Mouse (Mus musculus) hindbrain, postnatal 0 days (tissue): Measurements from ENCODE around the gene Zswim4. TPM values are rescaled to one million over a fixed set of nuclear protein-coding genes. Genes with fewer than 3 reads are reported as not detected.

ENCODE experiments used
- ATAC-seq: fragments of 200-750 bp; cut with Nextera tagmentation; 2 replicates; pipeline ENCODE4 v1.8.0; 2017; ENCODE audit warnings: mild to moderate bottlenecking, moderate TSS enrichment, moderate library complexity
- DNase-seq: peaks from one replicate; pipeline ENCODE4 v3.0.0-alpha.2; 2015; ENCODE audit warnings: low spot score
- H3K27ac ChIP-seq: fragments of 300-500 bp; sonication (generic); 2 replicates; pipeline ENCODE4 v1.5.1; 2014; ENCODE audit warnings: mild to moderate bottlenecking
- H3K27me3 ChIP-seq: fragments of 300-500 bp; sonication (generic); 2 replicates; pipeline ENCODE4 v1.6.1; 2014; ENCODE audit warnings: low read length, mixed read lengths; ENCODE audit not compliant: insufficient read depth
- H3K36me3 ChIP-seq: fragments of 300-500 bp; sonication (generic); 2 replicates; pipeline ENCODE4 v1.6.1; 2014; ENCODE audit warnings: low read length, mixed read lengths; ENCODE audit not compliant: insufficient read depth
- H3K4me1 ChIP-seq: fragments of 300-500 bp; sonication (generic); 2 replicates; pipeline ENCODE4 v1.6.1; 2014; ENCODE audit warnings: antibody characterized with exemption, low read length, mixed read lengths; ENCODE audit not compliant: insufficient read depth
- H3K4me2 ChIP-seq: fragments of 300-500 bp; sonication (generic); 2 replicates; pipeline ENCODE4 v1.6.1; 2014; ENCODE audit warnings: low read depth, mild to moderate bottlenecking, low read length, moderate library complexity, mixed read lengths
- H3K4me3 ChIP-seq: fragments of 300-500 bp; sonication (generic); 2 replicates; pipeline ENCODE4 v1.5.1; 2014; ENCODE audit warnings: low read length
- H3K9ac ChIP-seq: fragments of 300-500 bp; sonication (generic); replicated peaks from 2 replicates; pipeline ENCODE4 v1.6.1; 2014; ENCODE audit warnings: mild to moderate bottlenecking, low read length, moderate library complexity, mixed read lengths
- H3K9me3 ChIP-seq: fragments of 300-500 bp; sonication (generic); 2 replicates; pipeline ENCODE4 v1.6.1; 2016; ENCODE audit warnings: low read length, mixed read lengths
- CTCF ChIP-seq: IDR thresholded peaks from 2 replicates; pipeline ENCODE4 v1.5.1; 2016; ENCODE audit warnings: antibody characterized with exemption, control low read depth, low read depth
- WGBS: fragments of 180-500 bp; shearing (Covaris S2); extraction: QIAGEN DNeasy Blood & Tissue Kit; methylation state at CpG from one replicate; pipeline ENCODE4 v1.1.7; 2014; 5-methylcytosine and 5-hydroxymethylcytosine counted together
- polyA plus RNA-seq: library from polyadenylated mRNA; unstranded; fragments of >200 nt; fragmentation: Nextera tagmentation; extraction: Ambion mirVana; gene quantifications from 2 replicates; pipeline ENCODE4 v1.2.1, GENCODE M21; 2015
- total RNA-seq: library from RNA; depleted of rRNA; stranded (reverse); fragments of >200 nt; gene quantifications from 2 replicates; pipeline ENCODE4 v1.2.3, GENCODE M21; 2014

Gene Zswim4
- total and polyA plus RNA-seq, 2 experiments from 2014 or later, result 11.3 to 44.1 TPM

DNA sequence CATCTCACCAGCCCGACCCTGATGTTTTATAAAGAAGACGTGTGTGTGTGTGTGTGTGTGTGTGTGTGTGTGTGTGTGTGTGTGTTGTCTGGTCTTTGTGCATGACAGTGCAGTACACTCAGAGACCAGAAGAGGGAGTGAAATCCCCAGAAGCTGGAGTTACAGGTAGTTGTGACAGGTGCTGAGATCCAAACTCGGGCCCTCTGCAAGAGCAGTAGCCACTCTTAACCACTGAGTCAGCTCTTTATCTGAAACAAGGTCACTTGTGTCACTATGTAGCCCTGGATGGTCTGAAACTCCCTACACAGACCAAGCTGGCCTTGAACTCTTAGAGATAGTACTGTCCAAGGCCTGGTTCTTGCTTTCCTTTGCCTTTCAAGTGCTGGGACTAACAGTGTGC is 30.2 kb downstream of the Zswim4 start:
- H3K9ac ChIP-seq, result no peak overlapping the region
- peaks cover 11% of the 10 kb centered on the region; the same call in 1 of the 2 replicates for H3K4me1 ChIP-seq
- no peak overlapping the region for H3K27ac ChIP-seq
- H3K9me3 ChIP-seq, result no peaks in the 10 kb centered on the region
- H3K4me3 ChIP-seq, result no peak overlapping the region
- 88% methylated on average over 3 of the region's 3 CpGs for WGBS
- peak; percentile 26; the same call in 1 of the 2 replicates for TF ChIP-seq CTCF
- peaks cover 13% of the 10 kb centered on the region for H3K36me3 ChIP-seq
- DNase-seq, result no peak
- H3K27me3 ChIP-seq, result no peaks in the 10 kb centered on the region
- no peak overlapping the region for H3K4me2 ChIP-seq
- no peak for ATAC-seq

DNA sequence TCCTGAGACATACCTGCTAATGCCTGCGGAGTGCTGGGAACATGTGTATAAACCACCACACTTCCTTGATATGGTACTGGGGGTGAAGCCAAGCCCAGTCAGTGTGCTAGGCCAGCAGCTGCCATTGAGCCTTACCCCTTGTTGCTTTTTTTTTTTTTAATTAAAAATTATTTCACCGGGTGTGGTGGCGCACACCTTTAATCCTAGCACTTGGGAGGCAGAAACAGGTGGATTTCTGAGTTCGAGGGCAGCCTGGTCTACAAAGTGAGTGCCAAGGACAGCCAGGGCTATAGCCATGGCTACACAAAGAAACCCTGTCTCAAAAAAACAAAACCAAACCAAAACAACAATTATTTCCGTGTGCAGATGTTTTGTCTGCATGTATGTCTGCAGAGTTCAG is 31.8 kb downstream of the Zswim4 start:
- no peak for TF ChIP-seq CTCF
- ATAC-seq, result no peak
- no peaks in the 10 kb centered on the region for H3K9me3 ChIP-seq
- H3K4me1 ChIP-seq, result peaks cover 23% of the 10 kb centered on the region
- H3K27me3 ChIP-seq, result no peaks in the 10 kb centered on the region
- H3K4me2 ChIP-seq, result no peak overlapping the region
- no peak for DNase-seq
- no peak overlapping the region for H3K27ac ChIP-seq
- WGBS, result 93% methylated on average over 5 of the region's 5 CpGs
- H3K9ac ChIP-seq, result no peak overlapping the region
- 0 out of 2 replicates have a peak, but pooled peaks cover 4% of the 10 kb centered on the region for H3K36me3 ChIP-seq
- H3K4me3 ChIP-seq, result no peak overlapping the region

DNA sequence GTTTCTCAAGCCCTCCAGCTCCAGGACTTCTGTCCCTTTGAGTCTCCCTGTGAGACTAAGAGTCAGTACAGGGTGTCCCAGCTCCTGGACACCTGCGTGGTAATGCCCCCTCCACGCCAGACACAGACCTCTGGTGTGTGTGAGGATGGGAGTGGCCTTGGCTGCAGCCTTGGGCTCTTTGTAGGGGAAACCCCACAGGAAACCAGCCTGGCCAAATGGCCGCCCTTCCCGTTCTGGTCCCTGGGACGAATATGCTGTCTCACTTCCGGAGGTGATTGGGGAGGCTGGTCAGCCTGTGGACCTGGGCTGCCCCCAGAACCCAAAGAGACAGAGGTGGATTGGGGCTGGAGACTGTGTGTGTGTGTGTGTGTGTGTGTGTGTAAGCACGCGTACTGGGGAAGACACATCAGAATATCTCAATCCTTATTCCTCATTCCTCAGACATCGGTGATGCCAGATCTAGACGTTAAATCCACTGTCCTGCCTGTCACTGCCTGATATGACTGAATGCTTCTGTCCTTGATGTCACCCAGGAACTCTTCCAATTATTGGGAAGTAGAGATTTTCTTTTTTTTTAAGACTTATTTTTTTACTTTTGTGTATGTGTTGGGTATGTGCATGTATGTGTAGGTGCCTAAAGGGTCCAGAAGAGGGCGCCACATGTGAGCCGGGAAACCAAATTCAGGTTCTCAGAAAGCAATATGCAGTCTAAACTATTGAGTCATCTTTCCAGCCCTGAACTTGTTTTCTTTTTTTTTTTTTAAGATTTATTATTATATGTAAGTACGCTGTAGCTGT is 32.7 kb downstream of the Zswim4 start:
- no peaks in the 10 kb centered on the region for H3K9me3 ChIP-seq
- H3K4me3 ChIP-seq, result peak overlapping the region; percentile 34
- peak; percentile 53 for TF ChIP-seq CTCF
- H3K9ac ChIP-seq, result peak overlapping the region; percentile 49
- H3K4me2 ChIP-seq, result peak overlapping the region; percentile 76
- no peaks in the 10 kb centered on the region for H3K27me3 ChIP-seq
- H3K4me1 ChIP-seq, result peaks cover 25% of the 10 kb centered on the region
- WGBS, result 54% methylated on average over 13 of the region's 13 CpGs
- H3K36me3 ChIP-seq, result no peaks in the 10 kb centered on the region
- H3K27ac ChIP-seq, result peak overlapping the region; percentile 83
- ATAC-seq (peak; percentile 6; the same call in 1 of the 2 replicates), DNase-seq (no peak)

DNA sequence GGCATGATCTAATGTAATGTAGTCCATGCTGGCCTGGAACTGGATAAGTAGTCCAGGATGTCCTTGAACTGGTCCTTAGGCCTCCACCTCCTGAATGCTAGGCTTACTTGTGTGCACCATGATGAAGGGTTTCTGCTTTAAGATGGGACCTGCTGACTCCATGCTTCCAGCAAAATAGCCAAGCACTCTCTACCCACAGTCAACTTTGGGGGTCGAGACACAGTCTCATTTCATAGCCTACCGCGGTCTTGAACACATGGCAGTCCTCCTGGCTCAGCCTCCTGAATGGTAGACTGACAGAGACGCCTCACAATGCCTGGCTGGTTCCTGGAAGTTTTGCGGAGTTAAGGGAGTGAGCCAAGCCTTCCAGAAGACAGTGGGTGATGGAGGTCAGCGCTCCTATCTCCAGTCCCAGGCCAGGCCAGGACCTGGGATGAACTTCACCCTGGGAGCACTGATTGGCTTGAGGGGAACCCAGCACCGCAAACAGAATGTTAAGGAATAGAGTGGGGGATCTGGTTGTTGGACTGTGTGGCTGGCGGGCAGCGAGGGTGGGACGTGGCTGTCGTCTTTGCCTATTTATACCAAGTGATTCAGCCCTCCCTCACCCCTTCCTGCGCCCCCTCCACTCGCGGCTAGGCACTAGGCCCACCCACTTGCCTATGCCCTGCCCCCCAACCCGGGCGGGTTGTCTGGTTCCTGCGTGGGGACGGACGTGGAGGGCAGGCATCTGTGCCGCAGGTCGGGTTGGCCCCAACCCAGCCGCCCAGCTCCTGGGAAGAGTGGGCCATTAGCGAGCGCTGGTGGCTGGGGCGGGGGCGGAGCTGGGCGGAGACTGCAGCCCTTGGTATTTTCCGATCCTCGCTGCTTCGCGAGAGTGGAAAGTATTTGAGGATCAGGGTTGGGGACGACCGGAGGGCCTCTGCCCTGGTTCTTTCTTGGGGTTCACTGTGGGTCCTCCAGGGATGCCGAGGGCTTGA is 33.6 kb downstream of the Zswim4 start:
- Histone ChIP-seq H3K27me3 (no peaks in the 10 kb centered on the region), H3K9ac (peak overlapping the region; percentile 49), H3K27ac (peak overlapping the region; percentile 83), H3K4me2 (peak overlapping the region; percentile 76), H3K9me3 (no peaks in the 10 kb centered on the region), H3K4me3 (peak overlapping the region; percentile 34), H3K4me1 (peaks cover 24% of the 10 kb centered on the region), H3K36me3 (no peaks in the 10 kb centered on the region)
- 9% methylated on average over 33 of the region's 34 CpGs for WGBS
- DNase-seq, result peak; percentile 68
- TF ChIP-seq CTCF, result no peak
- peak; percentile 35 for ATAC-seq

DNA sequence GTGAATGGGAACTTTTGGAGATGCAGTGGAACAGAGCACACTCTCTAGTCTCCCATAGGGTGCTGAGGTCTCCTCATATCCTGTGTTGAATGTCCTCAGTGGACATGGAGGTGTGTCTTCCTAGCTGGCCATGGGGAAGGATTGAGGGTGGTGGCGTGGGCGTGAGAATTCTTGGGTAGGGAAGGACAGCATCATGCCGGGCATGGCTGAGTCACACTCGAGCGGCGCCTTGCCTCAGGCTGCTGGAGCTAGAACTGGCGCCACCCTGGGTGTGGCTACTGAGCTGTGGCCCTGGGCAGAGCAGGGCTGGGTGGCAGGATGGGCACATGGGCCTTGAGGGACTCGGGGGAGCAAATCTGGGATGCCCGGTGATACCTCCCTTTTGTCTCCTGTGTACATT is 34.4 kb downstream of the Zswim4 start:
- no peak for ATAC-seq
- 79% methylated on average over 9 of the region's 9 CpGs for WGBS
- no peak for DNase-seq
- no peak for TF ChIP-seq CTCF
- no peak overlapping the region for H3K9ac ChIP-seq
- H3K4me3 ChIP-seq, result no peak overlapping the region
- H3K4me2 ChIP-seq, result peak overlapping the region; percentile 76
- no peaks in the 10 kb centered on the region for H3K27me3 ChIP-seq
- peaks cover 25% of the 10 kb centered on the region for H3K4me1 ChIP-seq
- no peak overlapping the region; the same call in 1 of the 2 replicates for H3K27ac ChIP-seq
- no peaks in the 10 kb centered on the region for H3K36me3 ChIP-seq
- no peaks in the 10 kb centered on the region for H3K9me3 ChIP-seq

DNA sequence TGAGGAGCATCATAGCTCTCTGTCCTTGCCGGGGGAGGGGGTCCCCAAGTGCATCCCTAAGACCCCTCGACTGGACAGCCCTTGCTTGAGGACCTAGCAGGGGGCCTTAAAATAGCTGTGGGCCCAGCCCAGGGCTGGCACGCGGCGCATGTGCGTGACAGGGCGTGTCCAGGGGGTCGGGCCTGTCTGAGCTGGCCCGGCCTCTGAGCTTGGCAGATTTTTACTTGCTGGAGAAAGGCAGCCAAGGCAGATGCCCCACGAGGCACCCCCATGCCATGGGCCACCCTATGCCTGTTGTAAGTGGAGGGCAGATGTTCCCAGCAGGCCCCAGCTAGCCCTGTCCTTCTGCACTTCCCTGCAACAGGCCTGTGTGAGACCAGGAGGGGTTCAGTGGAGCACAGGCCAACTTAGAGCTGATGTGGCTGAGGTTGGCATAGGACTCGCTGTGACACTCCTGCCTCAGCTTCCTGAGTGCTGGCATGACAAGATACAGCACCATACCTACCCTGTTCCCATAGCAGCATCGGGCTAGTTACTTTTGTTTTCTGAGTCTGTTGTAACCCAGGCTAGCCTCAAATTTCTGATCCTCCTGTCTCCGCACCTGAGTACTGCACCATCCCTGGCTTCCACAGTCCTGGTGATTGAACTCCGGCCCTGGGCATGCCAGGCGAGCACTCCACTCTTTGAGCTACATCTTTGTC is 35.2 kb downstream of the Zswim4 start:
- H3K4me3 ChIP-seq, result peak overlapping the region; percentile 47
- ATAC-seq, result no peak
- H3K4me1 ChIP-seq, result peaks cover 25% of the 10 kb centered on the region
- H3K4me2 ChIP-seq, result peak overlapping the region; percentile 76
- H3K9me3 ChIP-seq, result no peaks in the 10 kb centered on the region
- WGBS, result 44% methylated on average over 15 of the region's 15 CpGs
- H3K27me3 ChIP-seq, result no peaks in the 10 kb centered on the region
- H3K27ac ChIP-seq, result peak overlapping the region; percentile 80
- peak; percentile 23 for DNase-seq
- H3K36me3 ChIP-seq, result no peaks in the 10 kb centered on the region
- peak overlapping the region; percentile 51 for H3K9ac ChIP-seq
- TF ChIP-seq CTCF, result no peak
